Mouse (Mus musculus) megakaryocyte, embryonic 14.5 days (primary cell): ENCODE measurements around the gene Rbfox2.

Experiments used
- FLI1 ChIP-seq: IDR thresholded peaks from 2 replicates; pipeline ENCODE4 v1.6.1; 2012; ENCODE audit warnings: low read length, inconsistent platforms, mixed read lengths
- GATA1 ChIP-seq: IDR thresholded peaks from 3 replicates; pipeline ENCODE4 v1.6.1; 2012; ENCODE audit warnings: mixed read lengths, low read length, inconsistent platforms, borderline replicate concordance

DNA sequence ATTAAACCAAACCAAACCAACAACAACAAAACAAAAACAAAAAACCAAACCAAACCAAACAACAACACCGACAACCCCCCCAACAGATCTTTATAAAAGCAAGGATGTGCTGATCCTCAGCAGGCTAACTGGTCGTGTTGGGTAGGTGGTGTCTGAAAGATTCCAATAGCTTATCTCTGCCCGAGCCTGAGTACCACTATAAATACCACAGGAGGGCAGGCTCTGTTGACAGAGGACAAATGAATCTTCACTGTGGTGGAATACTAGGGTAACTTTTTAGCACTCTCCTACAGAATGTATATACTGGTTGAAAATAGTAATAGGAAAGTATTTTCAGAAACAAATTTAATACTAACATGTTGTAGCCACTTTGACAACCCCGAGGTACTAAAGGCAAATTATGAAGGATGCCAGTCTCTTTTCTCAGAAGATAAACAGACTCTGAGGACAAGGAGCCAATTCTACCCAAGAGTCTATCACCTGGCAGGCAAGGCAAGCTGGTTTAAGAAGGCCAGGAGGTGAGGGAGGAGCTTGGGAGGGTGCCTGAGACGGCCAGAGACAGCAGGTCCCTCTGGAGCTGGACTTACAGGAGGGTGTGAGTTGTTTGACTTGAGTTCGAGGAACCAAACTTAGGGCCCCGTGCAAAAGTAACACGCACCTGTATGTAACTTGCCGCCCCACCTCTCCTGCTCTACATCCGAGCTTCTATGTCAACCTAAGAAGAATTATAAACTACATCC lies 199.5 kb downstream of the Rbfox2 start:
- no peak for TF ChIP-seq GATA1
- TF ChIP-seq FLI1: no peak
